Mouse (Mus musculus) cerebellum, adult 11 months (tissue): Measurements from ENCODE around the gene Kif26b.

Source experiments
- DNase-seq: peaks from one replicate; pipeline ENCODE4 v3.0.0; 2022

Gene Kif26b

GRCm38 (mm10) chr1:178542415-178542814 lies 13.5 kb downstream of the Kif26b start:
- DNase-seq, result no peak

GRCm38 (mm10) chr1:178542990-178543944 lies 14.3 kb downstream of the Kif26b start:
- DNase-seq, result no peak

DNA sequence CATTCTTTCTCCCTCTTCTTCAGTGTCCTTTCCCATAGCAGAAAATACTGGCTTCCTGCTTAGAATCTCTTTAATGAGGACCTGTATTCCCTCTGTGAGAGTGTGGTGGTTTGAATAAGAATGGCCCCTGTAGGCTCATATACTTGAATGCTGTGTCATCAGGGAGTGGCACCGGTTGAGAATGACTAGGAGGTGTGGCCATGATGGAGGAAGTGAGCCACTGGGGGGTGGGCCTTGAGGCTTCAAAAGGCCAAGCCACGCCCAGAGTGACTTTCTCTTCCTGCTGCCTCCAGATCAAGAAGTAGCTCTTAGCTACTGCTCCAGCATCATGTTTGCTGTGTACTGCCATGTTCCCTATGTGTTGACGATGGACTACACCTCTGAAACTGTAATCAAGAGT lies 15.7 kb downstream of the Kif26b start:
- DNase-seq, result no peak

GRCm38 (mm10) chr1:178549576-178549975 lies 20.7 kb downstream of the Kif26b start:
- DNase-seq, result peak; percentile 52

DNA sequence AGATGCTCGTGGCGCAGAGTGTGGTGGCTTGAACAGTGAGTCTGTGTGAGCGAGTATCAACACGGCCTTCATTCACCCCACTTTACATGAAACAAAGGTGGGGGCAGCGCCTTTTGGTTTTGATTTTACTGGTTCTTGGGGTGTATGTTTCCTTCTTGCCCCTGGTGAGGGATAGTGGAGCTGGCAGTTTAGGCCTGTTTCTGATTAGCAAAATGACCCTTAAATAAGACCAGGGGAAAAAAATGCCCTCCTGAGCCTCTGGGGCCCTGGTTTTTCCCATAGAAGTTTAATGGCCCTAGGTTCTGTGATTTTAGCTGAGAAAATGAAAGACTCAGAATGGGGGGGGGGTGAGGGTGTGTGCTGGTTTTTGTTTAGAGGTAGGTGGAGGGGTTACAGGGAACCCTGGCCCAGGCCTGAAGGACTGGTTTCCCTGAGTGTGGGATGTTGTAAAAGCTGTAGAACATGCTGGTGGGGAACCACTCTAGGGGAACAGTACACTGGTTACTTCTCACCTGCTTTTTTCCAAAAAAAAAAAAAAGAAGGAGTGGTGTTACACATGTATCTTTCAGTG lies 21.6 kb downstream of the Kif26b start:
- DNase-seq, result no peak

DNA sequence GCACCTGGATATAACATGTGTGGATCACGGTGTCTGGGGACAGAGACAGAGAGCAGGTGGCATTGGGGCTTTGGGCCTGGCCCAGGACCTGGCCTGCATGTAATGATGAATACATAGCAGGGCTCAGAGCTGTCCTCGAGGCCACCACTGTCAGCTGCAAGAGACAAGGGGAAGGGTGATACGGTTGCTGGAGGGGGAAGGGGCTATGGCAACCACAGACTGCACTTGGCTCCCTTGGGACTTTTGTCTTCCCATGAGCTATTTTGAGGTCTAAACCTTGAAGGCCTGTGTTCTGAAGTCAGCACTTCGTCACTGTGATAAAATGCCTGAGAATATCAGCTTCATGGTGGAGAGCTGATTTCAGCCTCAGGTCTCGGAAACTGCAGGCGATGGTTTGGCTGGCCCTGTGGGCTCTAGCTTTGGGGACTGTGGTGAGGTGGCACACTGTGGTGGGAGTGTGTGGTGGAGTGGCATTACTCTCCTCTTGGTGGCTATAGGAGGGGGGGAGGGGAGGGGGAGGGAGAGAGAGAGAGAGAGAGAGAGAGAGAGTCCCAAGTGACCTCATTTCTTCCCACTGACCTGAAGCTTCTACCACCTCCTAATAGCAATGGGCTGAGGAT lies 23.5 kb downstream of the Kif26b start:
- no peak for DNase-seq

- no peak for DNase-seq
These were observed 24.0 kb downstream of the Kif26b start for GRCm38 (mm10) chr1:178552898-178553284.

- peak; percentile 37 for DNase-seq
These were observed 27.3 kb downstream of the Kif26b start for GRCm38 (mm10) chr1:178556226-178556625.

GRCm38 (mm10) chr1:178560043-178560442 lies 31.1 kb downstream of the Kif26b start:
- DNase-seq, result no peak

DNA sequence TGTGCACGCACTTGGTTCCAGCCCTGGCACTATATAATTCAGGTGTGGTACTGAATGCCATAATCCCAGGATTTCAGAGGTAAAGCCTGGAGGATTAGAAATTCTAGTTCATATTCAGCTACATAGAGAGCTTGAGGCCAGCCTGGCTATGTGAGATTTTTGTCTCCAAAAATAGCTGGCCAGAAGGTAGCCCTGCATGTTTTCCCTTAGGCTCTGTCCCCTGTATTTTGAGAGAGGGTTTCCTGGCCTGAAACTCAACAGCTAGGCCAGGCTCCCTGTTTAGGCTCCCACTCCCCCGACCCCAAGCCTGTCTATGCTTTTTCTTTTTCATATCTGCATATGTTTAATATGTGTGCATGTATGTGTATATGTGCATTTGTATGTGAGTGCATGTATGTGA lies 34.9 kb downstream of the Kif26b start:
- DNase-seq, result peak; percentile 33

GRCm38 (mm10) chr1:178564800-178565199 lies 35.9 kb downstream of the Kif26b start:
- DNase-seq, result no peak

DNA sequence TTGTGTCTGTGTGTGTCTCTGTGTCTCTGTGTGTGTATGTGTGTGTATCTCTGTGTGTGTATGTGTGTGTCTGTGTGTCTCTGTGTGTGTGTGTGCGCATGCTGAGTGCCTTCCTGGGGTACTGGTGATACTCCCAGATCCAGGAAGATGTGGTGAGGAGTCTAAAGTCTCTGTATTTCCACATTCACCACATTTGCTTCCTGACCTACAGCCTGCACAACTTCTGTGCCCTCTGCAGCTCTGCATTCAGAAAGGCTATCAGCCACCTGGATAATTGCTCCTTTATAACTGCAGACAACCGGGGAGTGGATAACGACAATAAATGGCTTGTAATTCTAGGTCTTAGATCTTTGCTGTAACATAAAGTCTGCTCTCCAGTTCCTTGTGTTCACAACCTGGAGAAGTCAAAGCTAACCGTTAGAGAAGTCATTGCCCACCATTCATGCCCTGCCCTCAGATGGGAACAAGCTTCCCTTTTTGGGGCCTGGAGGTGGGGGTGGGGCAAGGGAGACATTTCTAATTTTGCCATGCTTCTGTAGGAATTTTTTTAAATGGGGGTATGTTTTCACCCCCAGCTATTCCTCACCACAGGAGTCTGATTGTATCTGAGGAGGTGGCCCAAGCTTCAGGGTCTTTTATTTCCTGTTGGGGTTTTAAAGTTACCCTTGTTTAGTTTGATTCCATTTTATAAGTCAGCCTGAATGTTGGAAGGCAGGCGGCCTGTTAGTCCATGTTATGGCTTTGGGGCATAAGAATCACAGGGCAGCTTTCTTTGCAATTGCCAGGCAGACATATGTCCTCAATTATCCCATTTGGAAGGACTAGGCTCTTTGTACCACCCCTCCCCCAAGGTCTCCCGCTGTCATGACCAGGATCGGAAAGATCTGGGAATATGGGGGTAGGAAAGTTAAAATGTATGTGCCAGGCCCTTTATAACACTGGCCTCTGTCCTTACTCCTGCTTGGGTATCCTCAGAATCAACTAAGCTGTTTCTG lies 39.9 kb downstream of the Kif26b start:
- DNase-seq, result no peak

DNA sequence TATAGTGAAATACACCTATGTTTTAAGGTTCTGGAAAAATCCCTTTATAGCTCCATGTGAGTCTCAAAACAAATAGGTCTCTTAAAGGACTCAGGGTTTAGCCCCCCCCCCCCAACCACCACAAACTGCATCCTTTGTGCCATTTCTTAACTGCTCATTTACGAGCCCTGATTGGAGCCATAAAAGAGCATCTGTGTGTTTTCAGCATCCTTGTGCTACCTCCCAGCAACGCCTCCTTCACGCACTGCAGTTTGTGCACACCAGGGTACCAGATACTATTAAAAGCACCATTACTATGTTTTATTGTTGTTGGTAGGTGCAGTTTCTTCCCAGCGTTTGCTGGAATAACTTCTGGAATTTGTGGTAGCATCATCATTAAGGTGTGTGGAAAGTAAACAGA lies 42.1 kb downstream of the Kif26b start:
- DNase-seq, result no peak

DNA sequence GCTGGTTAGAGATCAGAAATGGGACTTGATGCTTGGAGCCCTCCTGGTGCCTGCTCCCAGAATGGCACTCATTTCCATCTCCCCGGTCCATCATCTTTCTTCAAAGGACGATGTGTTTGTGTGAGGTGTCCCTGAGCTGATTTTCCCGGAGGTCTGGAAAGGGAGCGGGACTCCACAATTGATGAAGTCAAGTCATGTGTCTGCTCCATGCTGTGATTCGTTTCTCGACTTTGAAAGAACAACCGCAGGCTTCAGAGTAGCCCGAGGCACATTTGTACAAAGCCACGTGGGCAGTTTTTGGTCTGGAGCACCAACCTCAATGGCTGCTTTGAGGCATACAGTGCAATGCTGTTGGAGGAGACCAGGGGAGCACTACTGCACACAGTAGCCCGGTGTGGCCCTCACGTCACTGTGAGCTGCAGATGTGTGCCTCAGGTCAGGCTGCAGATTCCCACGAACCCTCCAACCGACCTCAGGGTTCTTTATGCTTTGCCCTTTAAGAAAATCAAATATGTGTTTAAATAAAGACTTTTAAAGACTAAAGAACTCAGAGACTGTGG lies 43.0 kb downstream of the Kif26b start:
- DNase-seq, result no peak

- no peak for DNase-seq
These were observed 44.6 kb downstream of the Kif26b start for GRCm38 (mm10) chr1:178573406-178574032.

DNA sequence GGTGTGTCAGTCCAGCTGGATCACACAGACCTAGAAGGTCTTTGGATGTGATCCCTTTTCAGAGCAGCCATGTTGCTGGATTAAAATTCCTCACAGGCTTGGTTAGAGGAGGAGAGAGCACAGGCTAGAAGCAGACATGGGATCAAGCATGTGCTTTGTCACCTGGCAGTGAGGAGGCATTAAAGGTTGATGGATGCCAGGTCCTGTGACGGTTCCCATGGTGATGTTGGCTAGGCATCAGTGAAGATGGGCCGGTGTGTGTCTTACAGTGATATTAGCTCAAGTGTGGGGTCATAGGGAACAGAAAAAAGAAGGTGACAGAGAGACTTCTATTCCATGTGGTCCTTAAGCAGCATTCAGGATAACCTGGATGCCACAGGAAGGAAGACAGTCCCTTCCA lies 46.8 kb downstream of the Kif26b start:
- no peak for DNase-seq

DNA sequence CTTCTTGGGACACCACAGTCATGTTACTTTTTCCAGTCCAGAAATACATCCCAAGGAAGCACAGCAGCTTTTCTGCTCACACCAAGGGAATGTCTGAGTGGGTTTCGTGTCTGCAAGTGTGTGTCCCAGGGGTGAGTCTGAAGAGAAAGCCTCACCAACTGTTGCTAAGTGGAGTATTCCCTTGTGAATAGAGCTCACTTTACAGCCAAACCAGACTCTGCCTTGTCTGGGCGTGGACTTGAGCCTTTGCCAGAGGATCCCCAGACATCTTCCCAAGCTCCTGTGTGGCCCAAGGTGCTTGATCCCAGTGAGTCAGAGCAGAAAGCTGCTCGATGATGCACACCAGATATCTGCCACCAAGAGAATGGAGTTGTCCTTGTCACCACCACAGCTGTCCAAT lies 48.0 kb downstream of the Kif26b start:
- DNase-seq, result no peak

- DNase-seq, result no peak
These were observed 56.6 kb downstream of the Kif26b start for GRCm38 (mm10) chr1:178585366-178586020.

DNA sequence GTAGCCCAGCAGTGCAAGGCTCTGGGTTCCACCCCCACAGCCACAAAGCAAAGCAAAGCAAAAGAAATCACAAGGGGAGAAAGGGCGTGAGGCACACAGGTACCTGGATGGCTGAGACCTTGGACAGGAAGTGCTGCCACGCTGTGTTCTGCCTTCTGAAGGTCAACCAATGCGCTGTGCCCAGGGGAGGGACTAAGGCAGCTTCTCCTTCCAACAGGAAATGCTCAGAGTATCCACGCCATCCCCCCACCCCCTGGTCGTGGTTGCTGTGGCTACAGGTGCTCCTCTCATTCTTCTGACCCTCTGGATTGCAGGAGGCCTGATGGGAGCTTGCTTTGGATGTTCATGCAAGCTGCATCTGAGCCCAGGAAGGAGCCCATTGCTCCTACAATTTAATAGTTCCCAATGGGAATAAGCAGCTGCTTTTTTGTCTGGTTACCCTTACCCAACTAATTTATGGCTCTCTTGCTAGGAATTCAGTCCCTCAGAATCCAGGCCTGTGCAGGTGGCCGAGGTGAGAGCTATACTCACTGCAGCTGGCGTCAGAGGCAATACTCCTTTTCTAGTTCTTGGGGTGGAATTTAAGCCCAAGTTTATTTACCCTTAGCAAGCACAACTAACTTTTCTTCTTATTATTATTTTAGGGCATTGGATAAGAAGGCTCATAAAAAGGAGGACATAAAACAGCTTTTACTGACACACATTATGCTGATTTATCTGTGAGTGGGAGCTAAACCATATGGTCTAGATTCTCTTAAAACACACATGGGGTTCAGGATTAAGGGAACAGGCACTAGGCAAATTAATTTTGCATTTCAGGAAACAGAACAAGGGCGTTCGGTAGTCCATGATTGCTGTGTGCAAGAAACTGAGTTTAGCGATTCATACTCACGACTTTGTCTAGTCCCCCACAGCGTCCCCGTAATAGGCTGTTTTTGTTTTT lies 61.6 kb downstream of the Kif26b start:
- DNase-seq, result no peak

- DNase-seq, result no peak
These were observed 68.2 kb downstream of the Kif26b start for GRCm38 (mm10) chr1:178597113-178597512.
